Mouse (Mus musculus) kidney, adult 2 months (tissue): ENCODE results near the gene Nrf1. TPM values are rescaled to one million over a fixed set of nuclear protein-coding genes. Genes with fewer than 3 reads are reported as not detected.
A peak's percentile ranks its signal among the peaks of the same experiment; 100 is the strongest.

Source experiments
- DNase-seq: peaks from one replicate; pipeline ENCODE4 v3.0.0; 2021
- H3K27ac ChIP-seq: fragments of 200-500 bp; 2 replicates; pipeline ENCODE4 v1.5.1; 2012; ENCODE audit warnings: low read depth, low read length, control low read depth, inconsistent platforms; ENCODE audit not compliant: insufficient read depth
- H3K27me3 ChIP-seq: fragments of 200-500 bp; replicated peaks from 2 replicates; pipeline ENCODE4 v1.6.1; 2012; ENCODE audit warnings: mild to moderate bottlenecking, moderate library complexity, low read length, inconsistent platforms; ENCODE audit not compliant: control insufficient read depth, insufficient read depth
- H3K36me3 ChIP-seq: fragments of 200-500 bp; 2 replicates; pipeline ENCODE4 v1.6.1; 2012; ENCODE audit warnings: mild to moderate bottlenecking, moderate library complexity, low read length, inconsistent platforms; ENCODE audit not compliant: control insufficient read depth, insufficient read depth
- H3K4me1 ChIP-seq: fragments of 200-500 bp; 2 replicates; pipeline ENCODE4 v1.6.1; 2011; ENCODE audit warnings: low read length; ENCODE audit not compliant: control insufficient read depth, insufficient read depth
- H3K4me3 ChIP-seq: fragments of 200-500 bp; 2 replicates; pipeline ENCODE4 v1.5.1; 2011; ENCODE audit warnings: mild to moderate bottlenecking, low read depth, low read length, control low read depth; ENCODE audit not compliant: insufficient read depth
- CTCF ChIP-seq: fragments of 200-500 bp; conservative IDR thresholded peaks from 2 replicates; pipeline ENCODE4 v1.5.1; 2011; ENCODE audit warnings: low read depth, mild to moderate bottlenecking, control low read depth, low read length, moderate library complexity, mixed read lengths; ENCODE audit not compliant: insufficient read depth, insufficient read length
- POLR2A ChIP-seq: fragments of 200-500 bp; IDR thresholded peaks from one replicate; pipeline ENCODE4 v1.6.1; 2011; ENCODE audit warnings: low read depth, low read length, control low read depth
- WGBS: fragments of 180-500 bp; shearing (Covaris S2); methylation state at CpG from one replicate; pipeline ENCODE4 v1.1.7; 2018; 5-methylcytosine and 5-hydroxymethylcytosine counted together
- polyA plus RNA-seq: library from polyadenylated mRNA; depleted of rRNA; stranded (reverse); fragments of >200 nt; gene quantifications from 2 replicates; pipeline ENCODE4 v1.2.3, GENCODE M21; 2012

Nrf1 gene
- polyA plus RNA-seq, 1 experiment: 22.9 TPM

GRCm38 (mm10) chr6:30169148-30169547 is 121.4 kb downstream of the Nrf1 start:
- no peak for TF ChIP-seq POLR2A
- no peak for TF ChIP-seq CTCF
- Histone ChIP-seq H3K36me3 (no peaks in the 10 kb centered on the region), H3K27me3 (0 out of 2 replicates have a peak, but pooled peaks cover 3% of the 10 kb centered on the region), H3K4me1 (no peaks in the 10 kb centered on the region), H3K4me3 (no peak overlapping the region), H3K27ac (no peak overlapping the region)
- no peak for DNase-seq
- WGBS: 51% methylated on average over 12 of the region's 12 CpGs

DNA sequence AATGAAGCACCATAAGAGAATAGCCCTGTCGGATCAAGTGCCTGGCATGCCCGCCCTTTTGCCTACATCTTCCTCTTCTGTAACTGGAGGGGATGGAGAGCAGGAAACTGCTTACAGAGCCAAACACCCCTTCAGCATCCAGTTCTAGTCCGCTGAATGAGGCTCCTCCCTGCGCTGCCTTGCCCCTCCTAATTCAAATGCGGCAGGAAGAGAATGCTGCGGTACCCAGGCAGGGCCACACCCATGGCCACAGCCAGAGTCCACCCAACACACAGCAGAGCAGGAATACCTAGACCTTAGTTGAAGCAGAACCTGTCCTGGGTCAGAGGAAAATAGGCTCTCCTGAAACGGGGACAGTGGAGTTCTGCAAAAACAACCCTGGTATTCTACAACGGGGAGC is 123.4 kb downstream of the Nrf1 start:
- no peak for DNase-seq
- TF ChIP-seq CTCF (no peak), POLR2A (no peak)
- Histone ChIP-seq H3K27me3 (peaks cover 3% of the 10 kb centered on the region; the same call in 1 of the 2 replicates), H3K27ac (no peak overlapping the region), H3K36me3 (no peaks in the 10 kb centered on the region), H3K4me3 (no peak overlapping the region), H3K4me1 (peaks cover 4% of the 10 kb centered on the region; the same call in 1 of the 2 replicates)
- WGBS: 57% methylated on average over 8 of the region's 8 CpGs

- peaks cover 3% of the 10 kb centered on the region; the same call in 1 of the 2 replicates for H3K27me3 ChIP-seq
- no peaks in the 10 kb centered on the region for H3K36me3 ChIP-seq
- TF ChIP-seq CTCF: no peak
- no peak for TF ChIP-seq POLR2A
- no peak for DNase-seq
- H3K4me3 ChIP-seq: no peak overlapping the region
- no peak overlapping the region for H3K27ac ChIP-seq
- 28% methylated on average over 10 of the region's 10 CpGs for WGBS
- H3K4me1 ChIP-seq: peaks cover 4% of the 10 kb centered on the region; the same call in 1 of the 2 replicates
Measured at GRCm38 (mm10) chr6:30171967-30172366, 124.2 kb downstream of the Nrf1 start.

GRCm38 (mm10) chr6:30172441-30172819 is 124.6 kb downstream of the Nrf1 start:
- H3K4me3 ChIP-seq: no peak overlapping the region

GRCm38 (mm10) chr6:30172820-30173550 is 125.2 kb downstream of the Nrf1 start:
- peak; percentile 29 for DNase-seq
- Histone ChIP-seq H3K27me3 (peaks cover 6% of the 10 kb centered on the region), H3K27ac (no peak overlapping the region), H3K4me3 (peak overlapping the region; percentile 48), H3K4me1 (peaks cover 4% of the 10 kb centered on the region; the same call in 1 of the 2 replicates), H3K36me3 (no peaks in the 10 kb centered on the region)
- TF ChIP-seq CTCF: peak; percentile 34; the same call in 1 of the 2 replicates
- no peak for TF ChIP-seq POLR2A
- 3% methylated on average over 44 of the region's 44 CpGs for WGBS

More at GRCm38 (mm10) chr6:30172441-30172819, 124.6 kb downstream of the Nrf1 start:
- no peak for TF ChIP-seq CTCF
- no peak for TF ChIP-seq POLR2A
- Histone ChIP-seq H3K4me1 (peaks cover 4% of the 10 kb centered on the region; the same call in 1 of the 2 replicates), H3K27me3 (peaks cover 5% of the 10 kb centered on the region), H3K27ac (no peak overlapping the region), H3K36me3 (no peaks in the 10 kb centered on the region)
- DNase-seq: no peak
- WGBS: 19% methylated on average over 8 of the region's 8 CpGs

DNA sequence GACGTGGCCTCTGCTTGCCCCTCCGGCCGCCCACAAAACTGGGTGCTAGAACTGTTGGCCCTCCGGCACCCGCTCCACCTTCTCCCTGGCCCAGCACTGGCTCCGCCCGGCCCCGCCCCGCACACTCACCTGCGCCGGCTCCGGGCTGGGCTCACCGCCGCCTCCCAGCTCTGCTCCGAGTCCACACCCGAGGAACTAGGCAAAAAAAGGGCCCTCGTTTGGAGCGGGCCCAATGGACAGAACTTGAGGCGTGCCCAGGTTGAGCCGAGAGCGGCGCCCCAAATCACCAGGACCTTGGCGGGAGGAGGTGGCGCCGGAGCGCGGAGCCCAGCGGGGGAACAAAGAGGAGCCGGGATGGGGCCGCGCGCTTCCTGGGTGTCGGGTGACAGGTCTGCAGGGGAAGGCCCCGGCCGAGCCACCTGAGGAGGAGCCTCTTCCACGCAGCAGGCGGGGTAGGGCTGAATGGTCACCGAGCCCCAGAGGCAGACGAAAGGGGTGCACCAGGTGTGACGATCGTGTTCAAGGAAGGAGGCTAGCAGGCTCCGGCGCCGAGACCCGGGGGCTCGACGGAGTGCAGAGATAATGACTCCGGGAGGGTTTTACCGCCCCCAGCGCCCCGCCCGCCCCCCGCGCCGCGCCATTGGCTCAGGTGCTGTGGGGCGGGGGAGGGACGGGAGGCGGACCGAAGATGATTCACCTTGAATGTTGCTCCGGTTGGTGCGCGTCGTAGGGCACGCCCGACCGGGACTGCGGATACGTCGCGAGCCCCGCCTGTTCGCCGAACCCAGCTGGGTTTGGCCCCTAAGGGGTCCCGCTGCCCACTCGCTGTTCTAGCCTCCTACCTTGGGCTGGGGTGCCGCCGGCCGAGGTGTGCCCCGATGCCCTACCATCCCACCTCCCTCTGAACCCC is 126.0 kb downstream of the Nrf1 start:
- no peak for TF ChIP-seq CTCF
- TF ChIP-seq POLR2A: no peak
- 1% methylated on average over 80 of the region's 80 CpGs for WGBS
- Histone ChIP-seq H3K4me1 (peaks cover 4% of the 10 kb centered on the region; the same call in 1 of the 2 replicates), H3K27ac (no peak overlapping the region), H3K4me3 (peak overlapping the region; percentile 48), H3K36me3 (no peaks in the 10 kb centered on the region), H3K27me3 (peaks cover 6% of the 10 kb centered on the region)
- peak; percentile 68 for DNase-seq
